In the genomic region with DNA sequence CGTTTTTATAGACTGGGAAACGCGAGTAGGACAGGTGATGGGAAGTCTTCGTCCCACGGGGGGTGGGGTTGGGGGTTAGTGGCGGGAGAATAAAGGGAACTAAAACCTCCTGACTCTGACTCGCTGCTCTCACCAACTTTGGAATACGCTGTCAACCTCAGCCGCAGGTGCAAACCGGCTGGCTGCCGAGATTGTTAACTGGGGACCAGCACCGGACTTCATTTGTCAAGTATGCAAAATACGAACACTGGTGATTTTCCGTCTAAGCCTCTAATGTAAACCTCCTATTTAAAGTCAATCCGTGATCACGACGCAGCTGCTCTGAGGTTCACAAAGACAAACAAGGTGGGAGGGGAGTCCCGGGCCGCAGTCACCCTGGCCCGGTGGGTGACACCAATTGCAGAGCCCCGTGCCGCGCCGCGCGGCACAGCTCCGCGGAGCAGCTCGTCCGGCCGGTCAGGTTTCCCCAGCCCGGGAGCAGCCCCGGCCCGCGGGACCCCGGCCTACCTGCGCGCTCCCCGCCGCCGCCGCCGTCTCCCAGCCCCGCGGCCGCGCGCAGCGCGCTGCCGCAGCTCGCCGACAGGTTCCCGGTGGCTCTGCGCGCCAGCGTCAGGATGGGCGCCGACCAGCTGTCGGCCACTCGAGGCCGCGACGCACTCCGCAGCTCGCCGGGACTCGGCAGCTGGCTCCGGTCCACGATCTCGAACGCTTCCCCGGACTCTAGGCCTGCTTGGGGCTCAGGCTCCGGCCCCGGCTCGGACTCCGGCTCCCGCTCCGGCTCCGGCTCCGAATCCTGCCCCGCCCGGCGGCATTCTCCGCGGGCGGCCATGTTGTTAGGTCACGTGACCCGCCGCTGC, we compare ENCODE assay signal across 8 mouse cellular contexts. TPM values are rescaled to one million over a fixed set of nuclear protein-coding genes. Genes with fewer than 3 reads are reported as not detected.
A peak's percentile ranks its signal among the peaks of the same experiment; 100 is the strongest.
DNase-seq lines count a peak whose midpoint lies in the region; ATAC-seq and TF ChIP-seq lines count a peak whose summit lies in the region.

A gene (minus strand): TSS at position 849 of the 857 bp plus-strand sequence.

- peak; percentile 44; the same call in 1 of the 2 replicates for TF ChIP-seq CTCF in thymus, adult 2 months (IDR thresholded peaks at IDR 0.05; ENCODE audit: borderline replicate concordance, control insufficient read depth, extremely low read depth, insufficient read depth, low read length, poor library complexity)

- under 1% methylated on average over 90 of the region's 90 CpGs for WGBS in hindbrain, embryonic 10.5 days
- under 1% methylated on average over 88 of the region's 90 CpGs for WGBS in lung, embryonic 16.5 days
- under 1% methylated on average over 90 of the region's 90 CpGs for WGBS in thymus, adult 2 months

- peak; percentile 79 for TF ChIP-seq POLR2A in thymus, adult 2 months (IDR thresholded peaks at IDR 0.05; ENCODE audit: control insufficient read depth, extremely low read depth, insufficient read depth, low read length, poor library complexity)

- H3K36me3 ChIP-seq in hindbrain, embryonic 10.5 days, result no peaks in the 10 kb centered on the region
- no peaks in the 10 kb centered on the region for H3K36me3 ChIP-seq in lung, embryonic 16.5 days (ENCODE audit: control insufficient read depth, insufficient read depth, low read length)
- H3K36me3 ChIP-seq in thymus, adult 2 months (ENCODE audit: control insufficient read depth, insufficient read depth, low read length), result no peaks in the 10 kb centered on the region

- DNase-seq in MN1 (ENCODE audit: low spot score), result peak; percentile 93
- peak; percentile 87 for DNase-seq in cerebellum, adult 9-10 months
- peak in 1 of 2 experiments; percentile 77 for DNase-seq in frontal cortex, adult 2 months (ENCODE audit: extremely low spot score in 1 of 2, low spot score in 1 of 2)
- DNase-seq in hindbrain, embryonic 10.5 days (ENCODE audit: low spot score), result peak; percentile 87
- DNase-seq in layer of hippocampus, adult 9-10 months (ENCODE audit: low spot score), result peak; percentile 63
- peak; percentile 64 for DNase-seq in ovary, adult 18-20 months (ENCODE audit: low spot score)
- peak; percentile 82 for DNase-seq in thymus, adult 2 months

- peak within 1 kb of the TSS; percentile 98 for H3K27ac ChIP-seq in hindbrain, embryonic 10.5 days
- peak within 1 kb of the TSS; percentile 94 for H3K27ac ChIP-seq in lung, embryonic 16.5 days (ENCODE audit: low read length)
- H3K27ac ChIP-seq in thymus, adult 2 months (ENCODE audit: control insufficient read depth, insufficient read depth, low read length), result peak within 1 kb of the TSS; percentile 28; the same call in 1 of the 2 replicates

- H3K9me3 ChIP-seq in hindbrain, embryonic 10.5 days, result no peaks in the 10 kb centered on the region
- no peaks in the 10 kb centered on the region for H3K9me3 ChIP-seq in lung, embryonic 16.5 days (ENCODE audit: control insufficient read depth, low read length)

- peak within 1 kb of the TSS; percentile 84 for H3K4me2 ChIP-seq in lung, embryonic 16.5 days (ENCODE audit: low read depth, low read length)

- H3K4me3 ChIP-seq in hindbrain, embryonic 10.5 days, result peak within 1 kb of the TSS; percentile 77
- peak within 1 kb of the TSS; percentile 85 for H3K4me3 ChIP-seq in lung, embryonic 16.5 days (ENCODE audit: low read length)
- H3K4me3 ChIP-seq in thymus, adult 2 months (ENCODE audit: control insufficient read depth, insufficient read depth, low read length), result peak within 1 kb of the TSS; percentile 97

- peak; percentile 91 for ATAC-seq in lung, embryonic 16.5 days (ENCODE audit: low read depth)

- peaks cover 5% of the 10 kb centered on the region; the same call in 1 of the 2 replicates for H3K27me3 ChIP-seq in hindbrain, embryonic 10.5 days (ENCODE audit: insufficient read depth, poor library complexity, severe bottlenecking)
- no peaks in the 10 kb centered on the region for H3K27me3 ChIP-seq in lung, embryonic 16.5 days (ENCODE audit: control insufficient read depth, insufficient read depth, low read depth, low read length)
- H3K27me3 ChIP-seq in thymus, adult 2 months (ENCODE audit: control insufficient read depth, insufficient read depth, low read length), result no peaks in the 10 kb centered on the region

- H3K9ac ChIP-seq in lung, embryonic 16.5 days (ENCODE audit: low read length), result peak within 1 kb of the TSS; percentile 94

- peaks cover 11% of the 10 kb centered on the region for H3K4me1 ChIP-seq in hindbrain, embryonic 10.5 days (replicated peaks)
- peaks cover 12% of the 10 kb centered on the region; the same call in 1 of the 2 replicates for H3K4me1 ChIP-seq in lung, embryonic 16.5 days (replicated peaks; ENCODE audit: control insufficient read depth, insufficient read depth, low read length)
- peaks cover 5% of the 10 kb centered on the region for H3K4me1 ChIP-seq in thymus, adult 2 months (replicated peaks; ENCODE audit: control insufficient read depth, insufficient read depth, low read length)

RNA-seq across cellular contexts. Expression of the gene that starts here (rescaled TPM):
- 41.5 and 43.6 TPM in 2 replicates for polyA plus RNA-seq in frontal cortex, adult 2 months (2012; rRNA removed)
- polyA plus RNA-seq in hindbrain, embryonic 10.5 days (2016; fragmentation: Nextera tagmentation; extraction: Ambion mirVana), result 20.9 and 22.5 TPM in 2 replicates
- 23.6 and 26.6 TPM in 2 replicates for polyA plus RNA-seq in lung, embryonic 16.5 days (2015; fragmentation: Nextera tagmentation; extraction: Ambion mirVana)
- polyA plus RNA-seq in thymus, adult 2 months (2012; rRNA removed), result 9.5 and 10.7 TPM in 2 replicates

Comparison
In these comparisons a context has a peak if more than half of its experiments do, and no peak if none do; other contexts are left out.
1. H3K27ac ChIP-seq: peak in every context shown above with its lines; median percentile 98 in hindbrain, embryonic 10.5 days; 94 in lung, embryonic 16.5 days; 28 in thymus, adult 2 months.